Mouse (Mus musculus): ENCODE measurements around the gene Gm4969. TPM values are rescaled to one million over a fixed set of nuclear protein-coding genes. Genes with fewer than 3 reads are reported as not detected.

Gm4969 gene
- polyA plus RNA-seq, 1 experiment from 2014 or later: 8.2 TPM

DNA sequence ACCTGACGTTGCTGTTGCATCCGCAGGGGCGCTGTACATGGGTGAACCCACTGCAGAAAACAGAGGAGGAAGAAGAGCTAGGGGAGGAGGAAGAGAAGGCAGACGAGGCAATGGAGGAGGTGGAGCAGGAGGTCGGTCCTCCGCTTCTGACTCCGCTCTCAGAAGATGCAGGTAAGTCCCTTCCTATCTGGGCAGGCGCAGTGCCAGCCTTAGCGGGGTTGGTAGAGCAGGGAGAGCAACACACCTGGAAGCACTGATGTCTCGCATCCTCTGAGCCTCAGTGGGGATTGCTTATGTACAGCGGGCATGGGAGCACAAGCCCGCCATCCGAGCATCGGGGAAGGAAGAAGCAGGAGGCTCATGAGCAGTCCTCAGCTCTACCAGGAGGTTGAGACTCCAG, 51.1 kb downstream of the Gm4969 start:
- Histone ChIP-seq H3K4me2 (no peak overlapping the region), H3K36me3 (no peaks in the 10 kb centered on the region), H3K9me3 (replicated peaks) (no peaks in the 10 kb centered on the region), H3K27me3 (replicated peaks) (peaks cover 33% of the 10 kb centered on the region), H3K9ac (replicated peaks) (no peak overlapping the region), H3K27ac (replicated peaks) (no peak overlapping the region), H3K4me3 (replicated peaks) (no peak overlapping the region), H3K4me1 (no peaks in the 10 kb centered on the region)
- ATAC-seq (ENCODE audit: low FRiP score): no peak
- WGBS: 51% methylated on average over 14 of the region's 14 CpGs

DNA sequence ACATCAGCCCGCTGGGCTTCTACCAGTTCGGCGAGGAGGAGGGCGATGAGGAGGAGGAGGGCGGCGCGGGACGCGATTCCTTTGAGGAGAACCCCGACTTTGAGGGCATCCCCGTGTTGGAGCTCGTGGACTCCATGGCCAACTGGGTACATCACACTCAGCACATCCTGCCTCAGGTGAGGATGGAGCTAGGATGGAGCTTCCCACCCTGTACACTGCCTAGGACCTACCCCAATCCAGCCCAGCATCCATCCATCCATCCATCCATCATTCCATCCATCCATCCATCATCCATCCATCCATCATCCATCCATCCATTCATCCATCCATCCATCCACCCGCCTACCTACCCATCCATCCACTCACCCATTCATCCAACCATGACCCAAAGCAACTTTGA, 52.3 kb downstream of the Gm4969 start:
- Histone ChIP-seq H3K9me3 (replicated peaks) (no peaks in the 10 kb centered on the region), H3K4me2 (peak overlapping the region; percentile 45), H3K36me3 (no peaks in the 10 kb centered on the region), H3K27me3 (replicated peaks) (peaks cover 33% of the 10 kb centered on the region), H3K9ac (replicated peaks) (no peak overlapping the region), H3K27ac (replicated peaks) (no peak overlapping the region), H3K4me1 (no peaks in the 10 kb centered on the region), H3K4me3 (replicated peaks) (peak overlapping the region; percentile 16; the same call in 1 of the 2 replicates)
- 55% methylated on average over 13 of the region's 13 CpGs for WGBS
- no peak for ATAC-seq (ENCODE audit: low FRiP score)

DNA sequence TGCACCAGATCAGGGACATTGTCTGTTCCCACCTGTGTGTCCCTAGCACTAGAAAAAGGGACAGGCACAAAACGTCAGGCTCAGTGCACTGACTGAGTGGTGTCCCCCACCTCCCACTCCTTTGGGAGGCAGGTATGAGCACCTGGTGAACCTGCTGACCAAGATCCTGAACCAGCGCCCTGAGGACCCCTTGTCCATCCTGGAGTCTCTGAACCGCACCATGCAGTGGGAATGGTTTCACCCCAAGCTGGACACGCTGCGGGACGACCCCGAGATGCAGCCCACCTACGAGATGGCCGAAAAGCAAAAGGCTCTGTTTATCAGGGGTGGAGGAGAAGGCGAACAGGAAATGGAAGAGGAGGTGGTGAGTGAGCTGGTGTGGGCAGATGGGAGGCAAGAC, 60.8 kb downstream of the Gm4969 start:
- H3K36me3 ChIP-seq: peaks cover 6% of the 10 kb centered on the region; the same call in 1 of the 2 replicates
- 86% methylated on average over 10 of the region's 10 CpGs for WGBS
- H3K9me3 ChIP-seq (replicated peaks): no peaks in the 10 kb centered on the region
- H3K4me2 ChIP-seq: no peak overlapping the region
- no peak overlapping the region for H3K4me3 ChIP-seq (replicated peaks)
- no peaks in the 10 kb centered on the region for H3K27me3 ChIP-seq (replicated peaks)
- ATAC-seq (ENCODE audit: low FRiP score): no peak
- no peak overlapping the region for H3K27ac ChIP-seq (replicated peaks)
- peaks cover 15% of the 10 kb centered on the region for H3K4me1 ChIP-seq
- H3K9ac ChIP-seq (replicated peaks): no peak overlapping the region

DNA sequence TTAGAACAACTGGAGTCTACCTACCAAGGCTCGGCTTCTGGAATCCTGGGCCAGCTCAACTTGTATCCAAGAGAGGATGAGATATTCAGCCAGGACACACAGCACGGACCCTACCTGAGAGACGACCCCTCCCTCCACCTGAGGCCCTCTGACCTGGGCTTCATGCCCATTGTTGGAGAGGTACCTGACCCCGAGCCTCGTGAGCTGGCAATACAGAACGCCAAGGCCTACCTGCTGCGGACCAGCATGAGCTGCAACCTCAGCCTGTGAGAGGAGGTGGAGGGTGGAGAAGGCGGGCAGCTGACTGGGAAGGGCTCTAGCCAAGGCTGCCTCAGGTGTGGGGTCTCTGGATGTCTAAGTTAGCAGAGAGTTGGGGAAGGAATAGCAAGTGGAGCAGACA, 63.1 kb downstream of the Gm4969 start:
- no peak for ATAC-seq (ENCODE audit: low FRiP score)
- peaks cover 28% of the 10 kb centered on the region for H3K36me3 ChIP-seq

DNA sequence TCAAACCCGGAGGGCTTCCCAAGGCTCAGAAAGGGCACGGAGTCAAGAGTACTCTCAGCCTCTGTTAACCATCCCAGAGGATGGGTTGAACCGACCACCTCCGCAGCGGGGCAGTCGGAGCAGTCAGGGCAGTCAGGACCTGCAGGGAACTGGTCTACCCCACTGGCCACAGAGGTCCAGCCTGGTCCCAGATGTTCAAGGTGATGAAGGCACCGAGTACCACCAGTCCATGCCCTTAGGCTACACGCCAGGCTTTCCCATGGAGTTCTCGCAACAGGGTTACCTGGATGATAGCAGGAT, 63.4 kb downstream of the Gm4969 start:
- Histone ChIP-seq H3K4me3 (replicated peaks) (peak overlapping the region; percentile 26), H3K4me1 (peaks cover 15% of the 10 kb centered on the region), H3K9ac (replicated peaks) (peak overlapping the region; percentile 28; the same call in 1 of the 2 replicates), H3K36me3 (peaks cover 31% of the 10 kb centered on the region), H3K9me3 (replicated peaks) (no peaks in the 10 kb centered on the region), H3K4me2 (peak overlapping the region; percentile 58), H3K27me3 (replicated peaks) (no peaks in the 10 kb centered on the region), H3K27ac (replicated peaks) (no peak overlapping the region)
- WGBS: 66% methylated on average over 9 of the region's 9 CpGs
- peak; percentile 36 for ATAC-seq (ENCODE audit: low FRiP score)

More for the DNA sequence above, 63.1 kb downstream of the Gm4969 start:
- H3K9me3 ChIP-seq (replicated peaks): no peaks in the 10 kb centered on the region
- WGBS: 97% methylated on average over 8 of the region's 8 CpGs
- no peak overlapping the region for H3K4me2 ChIP-seq
- H3K4me1 ChIP-seq: peaks cover 15% of the 10 kb centered on the region
- no peaks in the 10 kb centered on the region for H3K27me3 ChIP-seq (replicated peaks)
- H3K9ac ChIP-seq (replicated peaks): no peak overlapping the region
- H3K27ac ChIP-seq (replicated peaks): no peak overlapping the region
- H3K4me3 ChIP-seq (replicated peaks): no peak overlapping the region

DNA sequence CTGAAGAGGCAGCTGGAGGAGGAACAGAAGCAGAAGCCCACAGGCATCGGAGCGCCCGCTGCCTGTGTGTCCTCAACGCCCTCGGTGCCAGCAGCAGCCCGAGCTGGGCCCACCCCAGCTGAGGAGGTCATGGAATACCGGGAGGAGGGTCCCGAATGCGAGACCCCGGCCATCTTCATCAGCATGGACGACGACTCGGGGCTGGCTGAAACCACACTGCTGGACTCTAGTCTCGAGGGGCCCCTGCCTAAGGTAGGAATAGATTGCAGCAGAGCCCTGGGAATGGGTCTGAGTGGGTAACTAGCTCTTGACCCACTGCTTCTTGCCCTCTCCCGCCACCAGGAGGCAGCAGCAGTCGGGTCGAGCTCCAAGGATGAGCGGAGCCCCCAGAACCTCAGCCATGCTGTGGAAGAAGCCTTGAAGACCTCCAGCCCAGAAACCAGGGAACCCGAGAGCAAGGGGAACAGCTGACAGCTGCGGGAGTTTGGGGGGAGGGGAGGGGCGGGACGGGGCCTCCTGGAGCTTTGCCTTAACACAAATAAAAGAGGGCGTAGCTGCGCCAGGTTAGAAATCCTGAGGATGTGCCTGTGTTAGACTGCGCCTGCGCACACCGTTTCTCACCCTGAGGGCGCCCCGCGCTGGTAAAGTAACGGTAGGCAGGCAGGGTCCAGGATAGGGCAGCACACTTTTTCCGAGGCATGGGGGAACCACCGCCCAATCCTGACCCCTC, 64.0 kb downstream of the Gm4969 start, which contains the start of gene Rsph6a:
TSS of gene Rsph6a (plus strand) at position 644 of the 730 bp plus-strand sequence.
- Histone ChIP-seq H3K36me3 (peaks cover 37% of the 10 kb centered on the region), H3K9ac (replicated peaks) (peak within 1 kb of the TSS; percentile 28; the same call in 1 of the 2 replicates), H3K4me1 (peaks cover 15% of the 10 kb centered on the region), H3K27me3 (replicated peaks) (no peaks in the 10 kb centered on the region), H3K4me2 (peak within 1 kb of the TSS; percentile 58), H3K4me3 (replicated peaks) (peak within 1 kb of the TSS; percentile 26), H3K27ac (replicated peaks) (0 out of 2 replicates have a peak within 1 kb of the TSS, but pooled peaks have one; percentile 28), H3K9me3 (replicated peaks) (no peaks in the 10 kb centered on the region)
- WGBS: 28% methylated on average over 33 of the region's 33 CpGs
- ATAC-seq (ENCODE audit: low FRiP score): peak; percentile 80

DNA sequence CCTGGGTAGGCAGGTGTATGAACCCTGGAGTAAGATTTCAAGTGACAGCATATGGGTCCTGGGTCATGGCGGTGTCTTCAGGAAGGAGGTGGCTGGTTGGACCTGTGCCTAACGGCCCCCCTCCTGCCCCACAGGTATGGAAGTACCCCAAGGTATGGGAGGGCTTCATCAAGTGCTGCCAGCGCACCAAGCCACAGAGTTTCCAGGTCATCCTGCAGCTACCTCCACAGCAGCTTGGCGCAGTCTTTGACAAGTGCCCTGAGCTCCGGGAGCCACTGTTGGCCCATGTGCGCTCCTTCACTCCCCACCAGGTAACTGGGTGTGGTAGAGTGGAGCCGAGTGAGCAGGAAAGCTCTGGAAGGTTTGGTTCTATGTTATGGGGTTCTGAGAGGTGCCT, 65.0 kb downstream of the Gm4969 start:
- no peak for ATAC-seq (ENCODE audit: low FRiP score)
- H3K9ac ChIP-seq (replicated peaks): no peak overlapping the region
- 94% methylated on average over 7 of the region's 7 CpGs for WGBS
- H3K4me1 ChIP-seq: peaks cover 15% of the 10 kb centered on the region
- H3K27me3 ChIP-seq (replicated peaks): no peaks in the 10 kb centered on the region
- H3K9me3 ChIP-seq (replicated peaks): no peaks in the 10 kb centered on the region
- no peak overlapping the region for H3K4me2 ChIP-seq
- H3K27ac ChIP-seq (replicated peaks): no peak overlapping the region
- peaks cover 47% of the 10 kb centered on the region for H3K36me3 ChIP-seq
- no peak overlapping the region for H3K4me3 ChIP-seq (replicated peaks)

DNA sequence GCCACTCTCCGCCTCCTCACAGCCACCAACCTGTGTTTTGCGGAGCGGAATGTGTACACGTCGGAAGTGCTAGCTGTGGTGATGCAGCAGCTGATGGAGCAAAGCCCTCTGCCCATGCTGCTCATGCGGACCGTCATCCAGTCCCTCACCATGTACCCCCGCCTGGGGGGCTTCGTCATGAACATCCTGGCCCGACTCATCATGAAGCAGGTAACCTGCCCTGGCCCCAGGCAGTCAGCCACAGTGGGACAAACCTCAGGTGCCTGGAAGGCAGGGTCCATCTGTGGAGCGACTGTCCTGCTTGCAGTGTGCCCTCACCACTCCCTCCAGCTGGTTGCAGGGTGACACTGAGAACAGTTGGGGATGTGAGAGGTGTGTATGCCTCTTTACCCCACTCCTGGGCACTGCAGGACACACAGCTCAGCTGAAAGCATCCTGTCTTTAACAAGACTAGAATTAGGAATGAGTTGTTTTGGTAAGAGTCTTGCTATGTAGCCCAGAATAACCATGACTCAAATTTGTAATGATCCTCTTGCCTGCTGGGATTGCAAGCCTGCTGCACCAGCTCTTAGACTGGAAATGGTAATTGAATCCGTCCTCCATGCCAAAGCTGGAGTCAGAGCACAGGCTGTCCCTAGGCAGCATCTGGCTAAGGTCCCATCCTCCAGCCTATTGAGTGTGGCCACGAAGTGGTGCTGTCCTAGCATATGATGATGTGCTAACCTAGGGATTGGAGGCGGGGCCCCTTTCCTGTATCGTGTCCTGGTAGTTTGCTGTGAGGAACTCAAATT, 65.6 kb downstream of the Gm4969 start:
- H3K4me1 ChIP-seq: peaks cover 15% of the 10 kb centered on the region
- no peak overlapping the region for H3K4me2 ChIP-seq
- peaks cover 51% of the 10 kb centered on the region for H3K36me3 ChIP-seq
- H3K9me3 ChIP-seq (replicated peaks): no peaks in the 10 kb centered on the region
- WGBS: 89% methylated on average over 15 of the region's 15 CpGs
- ATAC-seq (ENCODE audit: low FRiP score): no peak
- no peak overlapping the region for H3K4me3 ChIP-seq (replicated peaks)
- H3K27ac ChIP-seq (replicated peaks): no peak overlapping the region
- no peaks in the 10 kb centered on the region for H3K27me3 ChIP-seq (replicated peaks)
- no peak overlapping the region for H3K9ac ChIP-seq (replicated peaks)

DNA sequence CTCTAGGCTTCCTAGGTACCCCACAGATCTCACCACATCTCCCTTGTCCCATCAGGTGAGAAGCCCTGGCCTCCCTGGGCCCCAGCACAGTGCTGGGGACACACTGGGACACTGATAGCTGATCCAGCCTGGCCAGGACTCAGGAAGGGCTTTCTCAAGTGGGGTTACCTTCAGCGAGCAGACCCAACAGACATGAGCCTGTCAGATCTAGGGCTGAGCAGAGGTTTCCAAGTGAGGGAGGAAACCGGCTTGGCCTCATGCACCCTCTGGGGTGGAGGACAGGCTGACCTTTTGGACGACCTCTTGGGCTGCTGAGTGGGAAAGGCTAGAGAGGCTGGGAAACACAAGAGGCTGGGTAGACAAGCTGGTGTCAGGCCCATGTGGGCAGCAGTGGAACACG, 67.0 kb downstream of the Gm4969 start:
- peaks cover 15% of the 10 kb centered on the region for H3K4me1 ChIP-seq
- no peak overlapping the region for H3K9ac ChIP-seq (replicated peaks)
- H3K9me3 ChIP-seq (replicated peaks): no peaks in the 10 kb centered on the region
- ATAC-seq (ENCODE audit: low FRiP score): no peak
- no peak overlapping the region for H3K27ac ChIP-seq (replicated peaks)
- peaks cover 65% of the 10 kb centered on the region for H3K36me3 ChIP-seq
- H3K4me3 ChIP-seq (replicated peaks): no peak overlapping the region
- H3K4me2 ChIP-seq: no peak overlapping the region
- WGBS: 80% methylated on average over 4 of the region's 4 CpGs
- no peaks in the 10 kb centered on the region for H3K27me3 ChIP-seq (replicated peaks)

DNA sequence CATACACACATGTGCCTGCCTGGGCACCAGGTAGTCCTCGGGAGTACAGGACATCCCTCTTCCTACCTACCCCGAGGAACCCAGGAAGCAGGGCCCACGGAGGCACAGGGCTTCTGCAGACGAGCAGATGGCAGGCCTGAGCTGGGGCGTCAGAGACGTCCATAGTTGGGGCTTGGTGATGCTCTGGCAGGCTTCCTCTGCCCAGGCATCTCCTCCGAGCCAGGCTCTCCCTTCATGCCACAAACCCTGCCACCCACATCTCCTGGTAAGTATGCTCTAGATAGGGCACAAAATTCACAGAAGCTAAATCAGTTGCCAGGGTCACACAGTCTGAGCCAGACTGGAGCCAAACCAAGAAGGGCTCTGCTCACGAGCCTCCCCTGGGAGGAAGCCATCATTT, 68.0 kb downstream of the Gm4969 start:
- WGBS: 91% methylated on average over 8 of the region's 8 CpGs
- H3K9me3 ChIP-seq (replicated peaks): no peaks in the 10 kb centered on the region
- no peak overlapping the region for H3K4me3 ChIP-seq (replicated peaks)
- no peak overlapping the region for H3K4me2 ChIP-seq
- H3K9ac ChIP-seq (replicated peaks): no peak overlapping the region
- H3K4me1 ChIP-seq: peaks cover 15% of the 10 kb centered on the region
- no peak overlapping the region for H3K27ac ChIP-seq (replicated peaks)
- ATAC-seq (ENCODE audit: low FRiP score): no peak
- H3K27me3 ChIP-seq (replicated peaks): no peaks in the 10 kb centered on the region
- peaks cover 75% of the 10 kb centered on the region for H3K36me3 ChIP-seq

DNA sequence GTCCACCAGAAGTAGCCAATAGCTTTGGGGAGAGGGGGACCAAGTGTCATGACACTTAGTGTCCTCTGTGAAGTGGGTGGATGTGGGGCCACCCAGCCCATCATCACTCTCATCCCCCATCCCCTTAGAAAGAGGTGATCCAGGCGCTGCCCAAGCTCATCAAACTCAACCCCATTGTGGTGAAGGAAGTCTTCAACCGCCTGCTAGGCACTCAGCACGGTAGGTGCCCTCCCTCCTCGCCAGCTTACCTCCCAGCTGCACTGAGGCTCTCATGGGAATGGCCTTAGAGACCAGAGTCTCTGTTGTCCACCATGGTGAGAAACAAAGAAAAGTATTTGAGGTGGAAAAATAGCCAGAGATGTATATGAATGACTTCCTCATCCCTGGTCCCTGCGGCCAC, 68.9 kb downstream of the Gm4969 start:
- H3K27ac ChIP-seq (replicated peaks): no peak overlapping the region
- no peak overlapping the region for H3K4me2 ChIP-seq
- peaks cover 84% of the 10 kb centered on the region for H3K36me3 ChIP-seq
- 88% methylated on average over 5 of the region's 5 CpGs for WGBS
- no peak overlapping the region for H3K4me3 ChIP-seq (replicated peaks)
- no peaks in the 10 kb centered on the region for H3K27me3 ChIP-seq (replicated peaks)
- H3K9ac ChIP-seq (replicated peaks): no peak overlapping the region
- peaks cover 5% of the 10 kb centered on the region for H3K4me1 ChIP-seq
- no peak for ATAC-seq (ENCODE audit: low FRiP score)
- no peaks in the 10 kb centered on the region for H3K9me3 ChIP-seq (replicated peaks)

All from neural tube, embryonic 15.5 days (tissue).